Mouse (Mus musculus) megakaryocyte, embryonic 14.5 days (primary cell): ENCODE data around the gene Ankar.

Experiments used
- FLI1 ChIP-seq: IDR thresholded peaks from 2 replicates; pipeline ENCODE4 v1.6.1; 2012; ENCODE audit warnings: low read length, inconsistent platforms, mixed read lengths
- GATA1 ChIP-seq: IDR thresholded peaks from 3 replicates; pipeline ENCODE4 v1.6.1; 2012; ENCODE audit warnings: mixed read lengths, low read length, inconsistent platforms, borderline replicate concordance

GRCm38 (mm10) chr1:72602803-72603202, 97.6 kb downstream of the Ankar start:
- TF ChIP-seq GATA1: no peak
- no peak for TF ChIP-seq FLI1
